Mouse (Mus musculus): ENCODE results near the gene Cacna1d. TPM values are rescaled to one million over a fixed set of nuclear protein-coding genes. Genes with fewer than 3 reads are reported as not detected.
A peak's percentile ranks its signal among the peaks of the same experiment; 100 is the strongest.

Cacna1d gene
- total RNA-seq, 2 experiments from 2014 or later: 52.3 to 56.0 TPM

DNA sequence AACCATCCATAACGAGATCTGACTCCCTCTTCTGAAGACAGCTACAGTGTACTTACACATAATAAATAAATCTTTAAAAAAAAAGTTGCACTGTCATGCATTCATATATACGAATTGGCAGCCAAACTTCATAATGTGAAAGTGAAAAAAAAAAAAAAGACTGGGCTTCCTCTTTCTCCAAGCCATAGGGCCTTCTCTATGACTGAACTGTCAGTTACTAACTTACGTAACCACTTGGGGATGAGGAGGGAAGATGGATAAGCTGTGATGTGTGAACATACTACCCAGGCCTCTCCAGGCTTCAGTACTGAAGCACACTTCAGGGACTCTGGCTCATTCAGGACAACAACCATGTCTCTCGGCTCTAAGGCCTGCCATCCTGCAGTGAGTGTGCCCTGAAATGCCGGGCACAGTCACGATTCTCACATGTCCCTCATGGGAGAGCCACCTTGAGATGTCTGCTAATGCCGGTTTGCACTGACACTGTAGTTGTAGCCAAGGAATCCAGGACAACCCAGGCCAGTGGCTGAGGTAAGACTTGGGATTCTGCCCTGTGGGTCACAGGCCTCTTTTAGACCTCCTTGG lies 447.8 kb downstream of the Cacna1d start:
- TF ChIP-seq CTCF (IDR thresholded peaks at IDR 0.05): no peak
- no peak overlapping the region for H3K27ac ChIP-seq
- intact Hi-C loops (cut with DNase I): no loop called here

DNA sequence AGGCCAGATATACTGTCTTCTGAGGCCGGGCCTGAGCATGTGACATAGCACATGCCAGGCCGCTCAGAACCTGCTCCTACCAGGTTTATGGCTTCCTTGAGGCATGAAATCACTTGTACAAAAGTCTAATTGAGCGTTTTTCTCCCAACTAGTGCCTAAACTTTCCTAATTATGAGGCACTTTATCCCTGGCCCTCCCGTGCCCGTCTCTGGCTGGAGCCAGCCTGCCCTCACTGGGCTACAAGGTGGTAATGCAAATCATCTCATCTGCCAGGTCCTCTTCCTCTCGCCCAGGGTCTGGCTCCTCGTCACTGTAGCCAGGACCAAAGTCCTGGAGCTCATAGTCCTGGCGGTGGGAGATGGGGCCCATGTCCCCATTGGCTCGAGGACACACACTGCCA lies 449.4 kb downstream of the Cacna1d start:
- no peak overlapping the region for H3K4me3 ChIP-seq
- no peak overlapping the region for H3K27ac ChIP-seq
- intact Hi-C loops (cut with DNase I): no loop called here
- no peak; the same call in 1 of the 2 replicates for TF ChIP-seq CTCF (IDR thresholded peaks at IDR 0.05)
- no peak for DNase-seq (ENCODE audit: extremely low spot score in 1 of 2, low spot score in 2 of 2)

More for the DNA sequence above, 447.8 kb downstream of the Cacna1d start:
- DNase-seq (ENCODE audit: extremely low spot score in 1 of 2, low spot score in 2 of 2): no peak
- H3K4me3 ChIP-seq: no peak overlapping the region

DNA sequence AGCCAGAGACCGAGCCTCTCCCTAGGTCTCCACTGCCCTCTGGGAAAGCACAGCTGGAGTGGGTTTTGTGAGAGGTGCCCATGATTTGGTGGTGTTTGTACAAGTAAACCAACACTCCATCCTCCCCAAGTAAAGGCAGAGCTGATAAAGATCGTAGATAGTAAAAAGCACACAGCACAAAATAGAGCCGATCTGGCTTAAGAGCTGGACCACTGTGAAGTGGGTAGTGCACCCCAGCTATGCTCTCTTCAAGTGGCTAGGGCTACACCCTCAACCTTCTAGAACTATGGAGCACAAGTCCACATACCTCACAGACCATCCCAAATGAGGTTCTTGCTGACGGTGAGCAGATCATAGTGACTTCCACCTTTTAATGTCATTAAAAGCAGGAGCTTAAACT lies 451.8 kb downstream of the Cacna1d start:
- intact Hi-C loops (cut with DNase I): no loop called here
- no peak for TF ChIP-seq CTCF (IDR thresholded peaks at IDR 0.05)
- no peak overlapping the region for H3K4me3 ChIP-seq

DNA sequence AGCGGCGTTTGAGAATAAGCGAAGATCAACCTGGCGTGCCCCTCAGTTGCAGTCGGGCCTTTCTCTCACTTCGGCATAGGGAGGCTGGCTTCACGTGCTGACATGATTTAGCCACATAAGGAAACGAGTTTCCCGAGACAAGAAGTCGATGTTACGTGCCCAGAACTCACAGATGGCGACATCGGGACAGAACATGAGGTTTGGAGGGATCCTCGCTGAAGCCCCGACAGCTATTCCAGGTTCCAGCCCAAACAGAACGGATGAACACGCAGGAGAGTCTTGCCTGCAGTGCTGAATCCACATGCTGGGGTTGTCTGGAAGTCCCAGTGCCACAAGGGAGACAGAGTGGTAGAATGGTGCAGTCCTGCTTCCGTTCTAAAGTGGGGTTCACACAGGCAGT lies 452.8 kb downstream of the Cacna1d start:
- TF ChIP-seq CTCF (IDR thresholded peaks at IDR 0.05): no peak
- no peak for DNase-seq (ENCODE audit: extremely low spot score in 1 of 2, low spot score in 2 of 2)
- no peak overlapping the region for H3K4me3 ChIP-seq
- no peak overlapping the region for H3K27ac ChIP-seq
- intact Hi-C loops (cut with DNase I): no loop called here

More for the DNA sequence above, 451.8 kb downstream of the Cacna1d start:
- DNase-seq (ENCODE audit: extremely low spot score in 1 of 2, low spot score in 2 of 2): no peak
- H3K27ac ChIP-seq: no peak overlapping the region

DNA sequence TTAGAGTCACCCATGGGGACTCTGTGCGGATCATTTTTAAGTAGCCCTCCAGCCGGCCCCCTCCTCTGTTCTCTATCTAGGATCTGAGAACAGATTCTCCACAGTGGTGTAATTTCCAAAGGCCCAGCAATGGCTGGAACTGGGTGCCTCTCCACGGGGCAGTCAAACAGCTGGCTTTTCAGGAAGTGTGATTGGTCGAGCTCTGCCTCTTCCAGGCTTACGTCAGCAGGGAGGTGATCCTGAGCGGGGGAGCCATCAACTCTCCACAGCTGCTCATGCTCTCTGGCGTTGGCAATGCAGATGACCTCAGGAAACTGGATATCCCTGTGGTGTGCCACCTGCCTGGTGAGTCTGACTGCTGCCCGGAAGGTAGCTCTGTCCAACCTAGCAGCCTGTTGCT lies 457.9 kb downstream of the Cacna1d start:
- no peak for DNase-seq (ENCODE audit: extremely low spot score in 1 of 2, low spot score in 2 of 2)
- TF ChIP-seq CTCF (IDR thresholded peaks at IDR 0.05): no peak
- intact Hi-C loops (cut with DNase I): no loop called here
- Histone ChIP-seq H3K4me3 (no peak overlapping the region), H3K27ac (no peak overlapping the region)

DNA sequence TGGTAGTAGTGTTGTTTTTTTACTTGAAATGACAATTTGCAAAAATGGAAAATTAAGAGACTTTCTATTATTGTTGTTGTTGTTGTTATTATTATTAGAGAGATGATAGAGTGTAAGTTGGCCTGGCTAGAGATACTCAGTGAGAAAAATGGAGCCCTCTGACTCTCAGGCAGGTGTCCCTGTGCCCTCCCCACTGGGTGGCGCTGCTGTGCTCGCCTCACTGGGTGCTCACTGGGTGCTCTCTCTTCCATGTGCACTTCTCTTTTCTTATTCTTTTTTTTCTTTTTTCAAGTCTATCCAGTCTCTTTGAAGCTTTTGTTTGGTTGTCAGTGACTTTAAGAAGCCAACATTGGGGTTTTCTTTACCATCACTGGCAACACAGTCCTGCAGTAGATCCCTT lies 463.9 kb downstream of the Cacna1d start:
- intact Hi-C loops (cut with DNase I): no loop called here
- H3K4me3 ChIP-seq: no peak overlapping the region
- DNase-seq (ENCODE audit: extremely low spot score in 1 of 2, low spot score in 2 of 2): no peak
- H3K27ac ChIP-seq: no peak overlapping the region
- TF ChIP-seq CTCF (IDR thresholded peaks at IDR 0.05): peak; percentile 49

DNA sequence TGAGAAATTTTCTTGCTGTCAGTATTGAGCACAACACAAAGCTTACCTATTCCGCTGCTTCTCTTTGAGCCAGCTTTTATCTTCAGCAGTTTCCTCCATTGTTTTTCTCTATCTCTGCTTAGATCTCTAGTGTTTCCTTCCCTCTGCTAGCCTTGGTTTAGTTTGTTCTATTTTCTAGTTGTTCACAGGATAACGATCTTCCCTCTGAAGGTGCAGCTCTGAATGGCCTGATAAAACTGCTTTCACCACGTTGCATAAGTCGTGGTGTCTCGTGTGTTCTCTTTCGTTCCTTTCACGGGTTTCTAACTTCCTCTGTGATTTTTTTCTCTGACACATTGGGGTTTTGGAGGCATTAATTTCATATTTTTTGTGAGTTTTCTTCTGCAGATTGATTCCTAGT lies 466.9 kb downstream of the Cacna1d start:
- no peak for TF ChIP-seq CTCF (IDR thresholded peaks at IDR 0.05)
- no peak overlapping the region for H3K4me3 ChIP-seq
- intact Hi-C loops (cut with DNase I): no loop called here
- no peak overlapping the region for H3K27ac ChIP-seq
- no peak for DNase-seq (ENCODE audit: extremely low spot score in 1 of 2, low spot score in 2 of 2)

DNA sequence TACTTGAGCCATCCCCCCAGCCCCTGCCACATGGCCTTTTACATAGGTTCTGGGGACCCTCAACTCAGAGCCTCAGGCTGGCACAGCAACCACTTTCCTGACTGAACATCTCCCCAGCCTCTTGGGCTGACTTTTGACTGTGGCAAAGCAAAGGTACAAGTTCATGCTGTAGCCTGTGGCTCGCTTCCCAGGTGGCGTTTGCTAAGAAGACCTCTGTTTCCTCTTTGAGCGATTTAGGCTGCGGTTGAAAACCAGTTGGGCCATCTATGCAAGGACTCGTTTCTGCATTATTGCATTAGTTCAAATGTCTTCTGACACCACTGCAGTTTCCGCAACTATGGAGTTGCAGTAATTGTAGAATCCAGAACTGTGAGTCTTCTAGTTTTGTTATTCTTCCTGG lies 468.8 kb downstream of the Cacna1d start:
- no peak overlapping the region for H3K27ac ChIP-seq
- H3K4me3 ChIP-seq: no peak overlapping the region
- DNase-seq (ENCODE audit: extremely low spot score in 1 of 2, low spot score in 2 of 2): no peak
- TF ChIP-seq CTCF (IDR thresholded peaks at IDR 0.05): no peak
- intact Hi-C loops (cut with DNase I): no loop called here

DNA sequence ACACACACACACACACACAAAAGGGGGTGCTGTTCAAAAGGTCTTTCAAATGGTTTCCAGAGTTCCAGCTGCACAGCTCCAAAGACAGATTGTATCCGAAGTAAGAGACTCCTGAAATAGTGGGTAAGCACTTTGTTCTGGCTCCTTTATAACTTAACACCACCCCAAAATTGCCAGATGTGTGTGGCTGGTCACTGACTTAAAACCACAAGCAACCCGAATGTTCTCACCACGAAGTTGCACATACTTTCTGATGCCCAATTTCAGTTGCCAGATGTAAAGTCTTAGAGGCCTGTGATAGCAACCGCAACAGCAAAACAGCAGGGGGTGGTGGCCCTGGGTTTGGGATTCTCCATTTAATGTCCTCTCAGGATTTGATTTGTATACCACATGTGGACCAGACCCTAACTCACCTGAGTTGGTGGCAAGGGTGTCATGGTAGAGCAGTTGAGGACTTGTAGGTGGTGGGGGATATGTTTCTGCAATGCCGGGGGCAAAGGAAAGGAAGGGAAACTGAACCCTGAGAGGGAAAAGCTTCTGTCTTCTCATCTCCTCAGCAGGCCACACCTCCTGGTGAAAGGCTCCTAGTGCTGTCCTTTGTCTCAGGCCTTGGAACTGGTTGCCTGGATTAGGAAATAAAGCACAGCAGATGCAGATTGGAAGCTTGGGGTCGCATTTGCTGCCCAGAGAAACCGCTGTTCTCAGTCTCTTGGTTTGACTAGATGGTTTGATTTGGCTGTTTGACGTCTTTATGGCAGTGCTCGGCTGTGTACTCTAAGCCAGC lies 471.3 kb downstream of the Cacna1d start:
- no peak for TF ChIP-seq CTCF (IDR thresholded peaks at IDR 0.05)
- intact Hi-C loops (cut with DNase I): no loop called here

DNA sequence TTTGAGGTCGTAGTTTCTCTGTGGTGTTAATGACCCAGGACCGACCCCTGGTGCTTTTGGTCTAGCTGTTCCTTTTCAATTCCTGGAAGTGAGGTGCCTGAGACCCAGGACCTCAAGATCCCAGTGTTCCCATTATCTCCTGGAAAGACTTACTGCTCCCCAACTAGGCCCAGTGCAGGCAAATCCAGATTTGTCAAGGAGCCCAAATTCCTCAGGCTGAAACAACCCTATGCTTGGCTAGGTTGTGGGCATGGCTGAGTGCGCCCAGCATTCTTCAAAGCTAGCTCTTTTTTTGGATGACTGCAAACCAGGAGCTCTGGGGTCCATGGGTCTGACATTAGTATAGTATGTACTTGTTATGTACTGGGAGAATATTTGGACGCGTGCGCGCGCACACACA lies 471.9 kb downstream of the Cacna1d start:
- TF ChIP-seq CTCF (IDR thresholded peaks at IDR 0.05): no peak
- Histone ChIP-seq H3K4me3 (no peak overlapping the region), H3K27ac (no peak overlapping the region)
- no peak for DNase-seq (ENCODE audit: extremely low spot score in 1 of 2, low spot score in 2 of 2)
- intact Hi-C loops (cut with DNase I): no loop called here

More for the DNA sequence above, 471.3 kb downstream of the Cacna1d start:
- no peak overlapping the region for H3K4me3 ChIP-seq
- DNase-seq (ENCODE audit: extremely low spot score in 1 of 2, low spot score in 2 of 2): no peak
- no peak overlapping the region for H3K27ac ChIP-seq

DNA sequence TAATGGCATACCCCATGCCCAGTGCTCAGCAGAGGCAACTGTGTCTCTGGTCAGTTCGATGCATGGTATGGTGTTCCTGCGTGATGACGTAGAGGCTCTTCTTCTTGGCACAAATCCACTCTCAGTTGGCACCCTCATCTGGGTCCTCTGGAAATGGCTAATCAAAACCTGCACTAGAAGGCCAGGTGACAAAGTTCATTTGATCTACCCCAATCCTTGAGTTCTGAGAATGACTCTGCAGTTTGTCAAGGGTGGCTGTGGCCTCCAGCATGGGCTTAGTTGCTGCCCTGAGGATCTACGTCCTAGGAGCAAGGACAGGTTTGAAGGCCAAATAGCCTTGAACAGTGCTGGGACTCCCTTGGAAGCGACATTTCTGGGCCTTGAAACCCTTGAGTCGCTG lies 472.4 kb downstream of the Cacna1d start:
- H3K4me3 ChIP-seq: no peak overlapping the region
- intact Hi-C loops (cut with DNase I): no loop called here
- TF ChIP-seq CTCF (IDR thresholded peaks at IDR 0.05): no peak
- H3K27ac ChIP-seq: no peak overlapping the region
- DNase-seq (ENCODE audit: extremely low spot score in 1 of 2, low spot score in 2 of 2): no peak

DNA sequence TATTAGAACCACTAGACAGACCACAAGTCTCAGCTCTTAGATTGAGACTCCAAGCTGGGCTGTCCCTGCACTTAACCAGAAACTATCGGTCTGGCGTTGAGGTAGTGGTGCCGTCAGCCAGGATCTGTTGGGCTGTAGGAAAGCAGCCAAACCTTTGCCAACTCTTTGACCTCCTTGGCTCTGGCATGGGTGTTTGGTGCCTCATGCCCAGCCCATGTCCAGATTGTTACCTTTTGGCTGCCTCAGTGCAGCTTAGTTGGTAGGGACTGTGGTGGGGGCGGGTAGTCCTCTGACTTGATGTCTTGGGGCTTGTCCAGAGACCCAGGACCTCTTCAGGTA lies 472.8 kb downstream of the Cacna1d start:
- intact Hi-C loops (cut with DNase I): no loop called here
- DNase-seq (ENCODE audit: extremely low spot score in 1 of 2, low spot score in 2 of 2): no peak
- Histone ChIP-seq H3K27ac (no peak overlapping the region), H3K4me3 (no peak overlapping the region)
- no peak for TF ChIP-seq CTCF (IDR thresholded peaks at IDR 0.05)
